In the genomic region with DNA sequence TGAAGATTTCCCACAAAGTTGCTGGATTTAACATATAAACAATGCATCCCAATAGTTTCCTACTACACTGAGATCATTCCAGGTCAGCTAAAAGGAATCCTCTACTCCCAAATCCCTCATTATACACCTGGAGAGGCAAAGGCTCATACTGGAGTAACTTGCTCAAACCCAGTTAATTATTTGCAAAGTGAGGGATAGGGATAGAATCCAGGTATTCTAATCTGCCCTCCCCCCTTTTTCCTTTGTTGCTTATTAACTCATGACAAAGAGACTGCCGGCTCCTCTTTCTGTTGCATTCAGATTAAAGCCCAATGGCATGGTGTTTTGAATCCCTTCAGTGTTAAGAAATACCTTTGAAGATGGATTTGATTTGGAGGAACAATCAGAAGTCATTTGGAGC, we compare ENCODE assay signal across 21 mouse cellular contexts.
A peak's percentile ranks its signal among the peaks of the same experiment; 100 is the strongest.
DNase-seq lines count a peak whose midpoint lies in the region; ATAC-seq and TF ChIP-seq lines count a peak whose summit lies in the region.
"Had no signal": no experiment of that assay in that cellular context is flagged by ENCODE, and none has a peak within 500 bp of the region (broad histone marks: within the 10 kb centered on the region; RNA-seq: fewer than 3 reads in every experiment).

No protein-coding gene starts in this region.

- no peaks in the 10 kb centered on the region for H3K4me1 ChIP-seq in intestine, embryonic 14.5 days (replicated peaks; ENCODE audit: control insufficient read depth, insufficient read depth, low read length)
- peaks cover 6% of the 10 kb centered on the region; the same call in 1 of the 2 replicates for H3K4me1 ChIP-seq in intestine, postnatal 0 days (replicated peaks; ENCODE audit: control insufficient read depth, insufficient read depth, low read length)
- H3K4me1 ChIP-seq in kidney, embryonic 16.5 days (ENCODE audit: insufficient read depth, low read length): peaks cover 9% of the 10 kb centered on the region
- H3K4me1 ChIP-seq: embryonic facial prominence, embryonic 12.5 days; forebrain, embryonic 15.5 days; heart, embryonic 15.5 days had no signal

- no peaks in the 10 kb centered on the region for H3K9me3 ChIP-seq in intestine, embryonic 14.5 days (ENCODE audit: control insufficient read depth, low read length)
- no peaks in the 10 kb centered on the region for H3K9me3 ChIP-seq in intestine, postnatal 0 days (ENCODE audit: control insufficient read depth)
- no peaks in the 10 kb centered on the region for H3K9me3 ChIP-seq in kidney, embryonic 16.5 days (ENCODE audit: low read length)
- H3K9me3 ChIP-seq: embryonic facial prominence, embryonic 12.5 days; forebrain, embryonic 15.5 days; heart, embryonic 15.5 days had no signal

- H3K27ac ChIP-seq in intestine, embryonic 14.5 days (ENCODE audit: low read depth): no peak overlapping the region
- H3K27ac ChIP-seq in intestine, postnatal 0 days (ENCODE audit: low read depth, low read length): no peak overlapping the region
- H3K27ac ChIP-seq in kidney, embryonic 16.5 days (ENCODE audit: low read length): no peak overlapping the region
- H3K27ac ChIP-seq: embryonic facial prominence, embryonic 12.5 days; forebrain, embryonic 15.5 days; heart, adult 2 months; heart, embryonic 15.5 days had no signal

- CTCF ChIA-PET in Patski (lab: Charles Lee): no interaction called here

- no peak for TF ChIP-seq CTCF in intestine, postnatal 0 days (IDR thresholded peaks at IDR 0.05; ENCODE audit: low read depth)
- no peak for TF ChIP-seq CTCF in Patski (IDR thresholded peaks at IDR 0.05)

- no peaks in the 10 kb centered on the region for H3K27me3 ChIP-seq in intestine, embryonic 14.5 days (replicated peaks; ENCODE audit: control insufficient read depth, insufficient read depth, low read length)
- H3K27me3 ChIP-seq in intestine, postnatal 0 days (replicated peaks; ENCODE audit: control insufficient read depth, insufficient read depth, low read length): no peaks in the 10 kb centered on the region
- no peaks in the 10 kb centered on the region for H3K27me3 ChIP-seq in kidney, embryonic 16.5 days (ENCODE audit: insufficient read depth, low read length)
- H3K27me3 ChIP-seq in Patski: no peaks in the 10 kb centered on the region
- H3K27me3 ChIP-seq: embryonic facial prominence, embryonic 12.5 days; forebrain, embryonic 15.5 days; heart, embryonic 15.5 days had no signal

- POLR2A ChIA-PET in Patski (lab: Charles Lee): no interaction called here

- no peak overlapping the region for H3K9ac ChIP-seq in intestine, embryonic 14.5 days (ENCODE audit: low read length)
- no peak overlapping the region for H3K9ac ChIP-seq in intestine, postnatal 0 days (ENCODE audit: low read depth, low read length)
- H3K9ac ChIP-seq in kidney, embryonic 16.5 days (replicated peaks; ENCODE audit: low read length): no peak overlapping the region
- H3K9ac ChIP-seq: embryonic facial prominence, embryonic 12.5 days; forebrain, embryonic 15.5 days; heart, embryonic 15.5 days had no signal

- 0 out of 2 replicates have a peak, but pooled peaks have one; percentile 62 for ATAC-seq in intestine, embryonic 14.5 days (replicated peaks; ENCODE audit: low FRiP score, low TSS enrichment, low read depth)
- ATAC-seq in intestine, postnatal 0 days: no peak
- ATAC-seq in kidney, embryonic 16.5 days (ENCODE audit: low FRiP score, low TSS enrichment): no peak
- ATAC-seq in Patski: peak; percentile 75
- ATAC-seq: CD4-positive, CD25-positive, alpha-beta regulatory T cell, adult 4 months; forebrain, embryonic 15.5 days had no signal

- DNase-seq in intestine, embryonic 14.5 days (ENCODE audit: low spot score): no peak
- peak; percentile 89 for DNase-seq in kidney, adult 9 months
- DNase-seq in Patski (ENCODE audit: low read depth, low spot score): peak; percentile 73
- peak; percentile 56 for DNase-seq in kidney, postnatal 14 days
- DNase-seq in layer of hippocampus, postnatal 10 days (ENCODE audit: low spot score in 2 of 2): no peak
- DNase-seq: adrenal gland, postnatal 10 days; B cell, adult 2 months; cerebellum, adult 11 months; cerebellum, adult 8-10 months; cerebellum, postnatal 25 days; gastrocnemius, postnatal 10 days; heart, adult 2 months; heart, postnatal 14 days had no signal

- WGBS in intestine, embryonic 14.5 days: 71% methylated on average over 1 of the region's 1 CpGs
- 24% methylated on average over 1 of the region's 1 CpGs for WGBS in intestine, postnatal 0 days
- 47% methylated on average over 1 of the region's 1 CpGs for WGBS in kidney, embryonic 16.5 days

- no peak overlapping the region for H3K4me3 ChIP-seq in intestine, embryonic 14.5 days (ENCODE audit: low read depth, low read length)
- H3K4me3 ChIP-seq in intestine, postnatal 0 days (ENCODE audit: low read depth, low read length): no peak overlapping the region
- no peak overlapping the region for H3K4me3 ChIP-seq in kidney, embryonic 16.5 days (ENCODE audit: low read length)
- H3K4me3 ChIP-seq: embryonic facial prominence, embryonic 12.5 days; forebrain, embryonic 15.5 days; heart, adult 2 months; heart, embryonic 15.5 days had no signal

- H3K36me3 ChIP-seq in intestine, embryonic 14.5 days (ENCODE audit: control insufficient read depth, insufficient read depth, low read length): no peaks in the 10 kb centered on the region
- H3K36me3 ChIP-seq in intestine, postnatal 0 days (ENCODE audit: control insufficient read depth, insufficient read depth): no peaks in the 10 kb centered on the region
- H3K36me3 ChIP-seq in kidney, embryonic 16.5 days (ENCODE audit: insufficient read depth, low read length): no peaks in the 10 kb centered on the region
- H3K36me3 ChIP-seq: embryonic facial prominence, embryonic 12.5 days; forebrain, embryonic 15.5 days; G1E; heart, embryonic 15.5 days had no signal

- in situ Hi-C loops in Patski (cut with MboI; ENCODE audit: low pct_unique_long_range_greater_than_20kb): loop anchor here (10.0 kb wide), 1 partner anchor 308 kb away; a partner anchor contains a TSS

- no peak overlapping the region for H3K4me2 ChIP-seq in intestine, embryonic 14.5 days (ENCODE audit: low read length)
- no peak overlapping the region for H3K4me2 ChIP-seq in intestine, postnatal 0 days (replicated peaks; ENCODE audit: low read depth)
- H3K4me2 ChIP-seq in kidney, embryonic 16.5 days (replicated peaks; ENCODE audit: low read depth, low read length): no peak overlapping the region
- H3K4me2 ChIP-seq: embryonic facial prominence, embryonic 12.5 days; forebrain, embryonic 15.5 days; heart, embryonic 11.5 days; heart, embryonic 15.5 days had no signal

Comparison
In these comparisons a context has a peak if more than half of its experiments do, and no peak if none do; other contexts are left out.
1. ATAC-seq: peak in intestine, embryonic 14.5 days (single experiment) and Patski (single experiment); none in intestine, postnatal 0 days (single experiment) and kidney, embryonic 16.5 days (single experiment).
2. DNase-seq: peak in kidney, adult 9 months (single experiment), Patski (single experiment) and kidney, postnatal 14 days (single experiment); none in intestine, embryonic 14.5 days (single experiment) and layer of hippocampus, postnatal 10 days (0 of 2).